Mouse (Mus musculus) forebrain, embryonic 10.5 days (tissue): ENCODE results near the gene St3gal4. TPM values are rescaled to one million over a fixed set of nuclear protein-coding genes. Genes with fewer than 3 reads are reported as not detected.
"Not testable (repeated sequence)": the region's sequence is repeated elsewhere in the genome, so short reads cannot be mapped to it uniquely, and the experiment has no call there.

Experiments used
- DNase-seq: peaks from one replicate; pipeline ENCODE4 v3.0.0-alpha.2; 2017; ENCODE audit warnings: low spot score; ENCODE audit errors: extremely low spot score
- H3K27ac ChIP-seq: fragments of 300-500 bp; sonication (generic); 2 replicates; pipeline ENCODE4 v1.5.1; 2016; ENCODE audit warnings: mild to moderate bottlenecking
- H3K27me3 ChIP-seq: fragments of 300-500 bp; sonication (generic); 2 replicates; pipeline ENCODE4 v1.6.1; 2016; ENCODE audit warnings: mild to moderate bottlenecking; ENCODE audit not compliant: poor library complexity, severe bottlenecking
- H3K36me3 ChIP-seq: fragments of 300-500 bp; sonication (generic); replicated peaks from 2 replicates; pipeline ENCODE4 v1.6.1; 2016; ENCODE audit warnings: mild to moderate bottlenecking, moderate library complexity
- H3K4me1 ChIP-seq: fragments of 300-500 bp; sonication (generic); 2 replicates; pipeline ENCODE4 v1.6.1; 2016
- H3K4me3 ChIP-seq: fragments of 300-500 bp; sonication (generic); 2 replicates; pipeline ENCODE4 v1.5.1; 2016; ENCODE audit warnings: mild to moderate bottlenecking, moderate library complexity
- H3K9me3 ChIP-seq: fragments of 300-500 bp; sonication (generic); 2 replicates; pipeline ENCODE4 v1.6.1; 2016; ENCODE audit warnings: mild to moderate bottlenecking, moderate library complexity
- WGBS: fragments of 180-500 bp; shearing (Covaris S2); methylation state at CpG from one replicate; pipeline ENCODE4 v1.1.7; 2016; 5-methylcytosine and 5-hydroxymethylcytosine counted together
- polyA plus RNA-seq: library from polyadenylated mRNA; unstranded; fragments of >200 nt; fragmentation: Nextera tagmentation; extraction: Ambion mirVana; gene quantifications from 2 replicates; pipeline ENCODE4 v1.2.1, GENCODE M21; 2016

St3gal4 gene
- polyA plus RNA-seq, 1 experiment from 2014 or later: 14.5 TPM

- not testable (repeated sequence) for H3K27ac ChIP-seq, H3K9me3 ChIP-seq, H3K27me3 ChIP-seq, DNase-seq, H3K4me3 ChIP-seq, H3K36me3 ChIP-seq, H3K4me1 ChIP-seq
- 96% methylated on average over 14 of the region's 14 CpGs for WGBS
These were observed 28.2 kb upstream of the St3gal4 start for GRCm38 (mm10) chr9:35147261-35147660.

- no peaks in the 10 kb centered on the region for H3K36me3 ChIP-seq
- 0 out of 2 replicates have a peak, but pooled peaks cover 3% of the 10 kb centered on the region for H3K4me1 ChIP-seq
- no peaks in the 10 kb centered on the region for H3K9me3 ChIP-seq
- H3K27me3 ChIP-seq: no peaks in the 10 kb centered on the region
- no peak overlapping the region for H3K4me3 ChIP-seq
- 88% methylated on average over 1 of the region's 1 CpGs for WGBS
- H3K27ac ChIP-seq: no peak overlapping the region
- no peak for DNase-seq
These were observed 26.8 kb upstream of the St3gal4 start for GRCm38 (mm10) chr9:35145829-35146228.

DNA sequence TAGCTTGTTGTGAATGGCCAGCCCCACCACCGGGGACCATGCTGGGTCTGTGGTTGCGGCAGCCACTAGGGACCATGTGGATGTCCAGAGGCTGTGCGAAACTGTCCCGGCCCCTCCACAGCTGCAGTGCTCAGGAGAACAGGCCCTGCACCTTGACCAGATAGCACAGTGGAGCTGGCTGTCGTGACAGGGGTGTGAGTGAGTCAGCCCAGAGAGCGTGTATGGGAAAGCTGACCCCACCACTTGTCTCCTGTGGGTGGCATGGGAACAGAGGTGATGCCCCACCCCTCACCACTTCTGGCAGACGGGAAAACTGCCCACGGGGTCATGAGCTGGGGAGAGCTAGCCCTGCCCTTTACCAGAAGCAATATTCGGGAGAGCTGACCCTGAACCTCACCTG, 26.1 kb upstream of the St3gal4 start:
- Histone ChIP-seq H3K27ac (no peak overlapping the region), H3K9me3 (no peaks in the 10 kb centered on the region), H3K4me1 (0 out of 2 replicates have a peak, but pooled peaks cover 3% of the 10 kb centered on the region), H3K27me3 (no peaks in the 10 kb centered on the region), H3K36me3 (no peaks in the 10 kb centered on the region), H3K4me3 (no peak overlapping the region)
- DNase-seq: no peak
- 93% methylated on average over 9 of the region's 9 CpGs for WGBS

- no peak for DNase-seq
- Histone ChIP-seq H3K27ac (no peak overlapping the region), H3K27me3 (no peaks in the 10 kb centered on the region), H3K9me3 (no peaks in the 10 kb centered on the region), H3K36me3 (no peaks in the 10 kb centered on the region), H3K4me1 (peaks cover 10% of the 10 kb centered on the region), H3K4me3 (no peak overlapping the region)
- 83% methylated on average over 2 of the region's 2 CpGs for WGBS
These were observed 23.2 kb upstream of the St3gal4 start for GRCm38 (mm10) chr9:35142221-35142620.

DNA sequence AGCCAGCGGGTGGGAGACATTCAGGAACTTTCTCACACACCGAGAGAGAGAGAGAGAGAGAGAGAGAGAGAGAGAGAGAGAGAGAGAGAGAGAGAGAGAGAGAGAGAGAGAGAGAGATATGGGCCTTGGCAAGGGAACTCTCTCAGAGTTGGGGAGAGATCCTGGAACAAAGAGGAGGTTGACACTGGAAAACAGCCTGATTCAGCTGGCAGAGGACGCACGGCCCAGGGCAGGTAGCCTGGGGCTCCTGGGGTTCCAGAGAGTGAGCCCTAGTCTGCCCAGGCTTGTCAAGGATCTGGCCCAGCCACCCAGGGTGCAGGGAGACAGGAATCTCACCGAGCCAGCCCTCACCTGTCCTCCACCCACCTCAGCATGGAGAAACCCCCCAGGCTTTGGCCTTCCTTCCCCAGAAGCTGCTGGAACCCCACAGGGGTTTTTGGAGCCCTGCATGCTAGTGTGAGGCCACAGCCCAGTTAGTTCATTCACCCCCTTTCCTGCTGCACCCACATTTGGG, 20.2 kb upstream of the St3gal4 start:
- Histone ChIP-seq H3K4me1 (peaks cover 10% of the 10 kb centered on the region), H3K36me3 (peaks cover 17% of the 10 kb centered on the region), H3K27me3 (no peaks in the 10 kb centered on the region), H3K9me3 (no peaks in the 10 kb centered on the region), H3K4me3 (no peak overlapping the region), H3K27ac (no peak overlapping the region)
- no peak for DNase-seq
- 74% methylated on average over 5 of the region's 5 CpGs for WGBS

- H3K36me3 ChIP-seq: peaks cover 17% of the 10 kb centered on the region
- no peak overlapping the region for H3K27ac ChIP-seq
- peaks cover 10% of the 10 kb centered on the region for H3K4me1 ChIP-seq
- H3K27me3 ChIP-seq: no peaks in the 10 kb centered on the region
- H3K9me3 ChIP-seq: no peaks in the 10 kb centered on the region
- DNase-seq: no peak
- WGBS: 83% methylated on average over 7 of the region's 7 CpGs
- H3K4me3 ChIP-seq: no peak overlapping the region
These were observed 19.0 kb upstream of the St3gal4 start for GRCm38 (mm10) chr9:35138029-35138428.

DNA sequence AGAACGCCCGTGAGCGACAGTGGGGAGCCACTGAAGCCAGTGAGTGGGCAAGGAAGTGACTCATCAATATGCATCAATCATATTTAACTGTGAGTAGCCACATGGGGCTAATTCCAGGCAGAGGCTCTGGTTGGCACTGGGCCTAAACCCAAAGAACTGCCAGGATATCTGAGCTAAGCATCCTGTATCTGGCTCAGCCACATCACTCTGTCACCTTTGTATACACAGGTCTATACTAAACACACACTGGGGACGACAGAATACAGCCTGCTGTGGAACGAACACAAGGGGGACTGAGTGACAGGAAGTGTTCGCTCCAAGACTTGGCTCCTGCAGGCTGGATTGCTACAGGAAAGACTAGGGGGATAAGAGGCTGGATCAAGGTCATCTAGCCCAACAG, 16.5 kb upstream of the St3gal4 start:
- H3K9me3 ChIP-seq: no peaks in the 10 kb centered on the region
- H3K4me1 ChIP-seq: peaks cover 7% of the 10 kb centered on the region
- no peak overlapping the region for H3K27ac ChIP-seq
- H3K4me3 ChIP-seq: no peak overlapping the region
- H3K27me3 ChIP-seq: no peaks in the 10 kb centered on the region
- DNase-seq: no peak
- WGBS: 88% methylated on average over 6 of the region's 6 CpGs
- peaks cover 20% of the 10 kb centered on the region for H3K36me3 ChIP-seq

DNA sequence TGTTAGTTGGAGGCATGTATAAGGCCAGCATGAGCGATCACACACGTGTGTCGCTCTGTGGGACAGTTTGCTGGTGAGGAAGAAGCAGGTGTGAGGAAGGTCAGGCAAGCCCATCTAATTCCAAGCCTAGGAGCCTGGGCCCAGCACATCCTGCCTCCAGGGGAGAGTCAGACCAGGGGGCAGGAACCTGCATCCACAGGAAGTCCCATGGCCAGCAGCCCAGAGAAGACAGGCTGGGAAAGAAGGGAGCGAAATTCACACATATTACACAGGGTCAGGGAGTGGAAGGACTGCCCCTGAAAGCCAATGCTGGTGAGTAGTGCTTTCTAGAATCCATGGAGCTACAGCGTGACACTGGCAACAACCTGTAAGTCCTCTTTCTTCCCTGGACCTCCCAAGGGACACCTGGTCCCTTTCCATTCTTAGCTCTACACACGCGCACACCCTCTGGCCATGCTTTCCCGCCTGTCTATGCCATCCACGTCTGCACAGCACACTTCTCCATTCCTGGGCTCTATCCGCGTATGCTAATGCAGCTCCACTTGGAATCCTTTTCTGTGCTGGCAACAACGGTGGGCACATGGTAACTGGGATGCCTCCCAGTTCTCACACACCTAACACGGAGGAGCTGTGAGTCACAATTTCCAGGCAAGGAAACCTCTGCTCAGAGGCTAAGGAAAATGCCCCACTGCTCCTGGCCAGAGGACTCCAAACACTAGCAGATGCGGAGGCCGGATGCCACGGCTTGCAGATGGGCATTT, 12.7 kb upstream of the St3gal4 start:
- Histone ChIP-seq H3K4me3 (no peak overlapping the region), H3K4me1 (no peaks in the 10 kb centered on the region), H3K9me3 (no peaks in the 10 kb centered on the region), H3K36me3 (peaks cover 55% of the 10 kb centered on the region), H3K27ac (no peak overlapping the region), H3K27me3 (no peaks in the 10 kb centered on the region)
- DNase-seq: no peak
- 92% methylated on average over 16 of the region's 16 CpGs for whole genome bisulfite sequencing

GRCm38 (mm10) chr9:35128995-35129418, 9.9 kb upstream of the St3gal4 start:
- peaks cover 66% of the 10 kb centered on the region for H3K36me3 ChIP-seq
- 0 out of 2 replicates have a peak overlapping the region, but pooled peaks have one; percentile 20 for H3K27ac ChIP-seq
- H3K9me3 ChIP-seq: no peaks in the 10 kb centered on the region
- no peaks in the 10 kb centered on the region for H3K4me1 ChIP-seq
- 94% methylated on average over 9 of the region's 9 CpGs for WGBS
- DNase-seq: no peak
- H3K4me3 ChIP-seq: no peak overlapping the region
- no peaks in the 10 kb centered on the region for H3K27me3 ChIP-seq

GRCm38 (mm10) chr9:35128564-35128963, 9.5 kb upstream of the St3gal4 start:
- no peaks in the 10 kb centered on the region for H3K4me1 ChIP-seq
- WGBS: 92% methylated on average over 3 of the region's 3 CpGs
- H3K4me3 ChIP-seq: no peak overlapping the region
- no peaks in the 10 kb centered on the region for H3K9me3 ChIP-seq
- H3K36me3 ChIP-seq: peaks cover 71% of the 10 kb centered on the region
- H3K27ac ChIP-seq: no peak overlapping the region
- no peaks in the 10 kb centered on the region for H3K27me3 ChIP-seq
- no peak for DNase-seq

- no peak overlapping the region for H3K27ac ChIP-seq
- H3K27me3 ChIP-seq: no peaks in the 10 kb centered on the region
- no peaks in the 10 kb centered on the region for H3K9me3 ChIP-seq
- H3K4me1 ChIP-seq: no peaks in the 10 kb centered on the region; the same call in 1 of the 2 replicates
- DNase-seq: no peak
- WGBS: 96% methylated on average over 5 of the region's 5 CpGs
- peaks cover 79% of the 10 kb centered on the region for H3K36me3 ChIP-seq
- H3K4me3 ChIP-seq: no peak overlapping the region
These were observed 8.5 kb upstream of the St3gal4 start for GRCm38 (mm10) chr9:35127561-35127960.

GRCm38 (mm10) chr9:35127147-35127546, 8.1 kb upstream of the St3gal4 start:
- no peaks in the 10 kb centered on the region; the same call in 1 of the 2 replicates for H3K4me1 ChIP-seq
- no peak overlapping the region for H3K27ac ChIP-seq
- H3K9me3 ChIP-seq: no peaks in the 10 kb centered on the region
- H3K27me3 ChIP-seq: no peaks in the 10 kb centered on the region
- peaks cover 80% of the 10 kb centered on the region for H3K36me3 ChIP-seq
- no peak for DNase-seq
- H3K4me3 ChIP-seq: no peak overlapping the region
- 88% methylated on average over 6 of the region's 6 CpGs for WGBS

GRCm38 (mm10) chr9:35124678-35124955, 5.5 kb upstream of the St3gal4 start:
- H3K27ac ChIP-seq: no peak overlapping the region
- H3K36me3 ChIP-seq: peaks cover 79% of the 10 kb centered on the region
- no peaks in the 10 kb centered on the region for H3K9me3 ChIP-seq
- no peaks in the 10 kb centered on the region for H3K27me3 ChIP-seq
- no peak for DNase-seq
- no peak overlapping the region for H3K4me3 ChIP-seq
- no peaks in the 10 kb centered on the region; the same call in 1 of the 2 replicates for H3K4me1 ChIP-seq
- WGBS: 92% methylated on average over 8 of the region's 8 CpGs
